Mouse (Mus musculus) gastrocnemius, adult 8-10 months (tissue): ENCODE data around the gene Rnf217. TPM values are rescaled to one million over a fixed set of nuclear protein-coding genes. Genes with fewer than 3 reads are reported as not detected.

Experiments
- DNase-seq, 2 experiments: peaks; one replicate each; pipeline ENCODE4 v3.0.0; 2022; ENCODE audit warnings: low spot score in 2 of 2
- total RNA-seq, 4 experiments: library from RNA; stranded (reverse); gene quantifications; 2 replicates each; pipeline ENCODE4 v1.2.4; 2022

Gene Rnf217
- total RNA-seq, 4 experiments from 2014 or later: 7.3 to 9.2 (median 8.7) TPM

- DNase-seq: no peak
Observed at GRCm38 (mm10) chr10:31555433-31555960, 53.5 kb downstream of the Rnf217 start.

DNA sequence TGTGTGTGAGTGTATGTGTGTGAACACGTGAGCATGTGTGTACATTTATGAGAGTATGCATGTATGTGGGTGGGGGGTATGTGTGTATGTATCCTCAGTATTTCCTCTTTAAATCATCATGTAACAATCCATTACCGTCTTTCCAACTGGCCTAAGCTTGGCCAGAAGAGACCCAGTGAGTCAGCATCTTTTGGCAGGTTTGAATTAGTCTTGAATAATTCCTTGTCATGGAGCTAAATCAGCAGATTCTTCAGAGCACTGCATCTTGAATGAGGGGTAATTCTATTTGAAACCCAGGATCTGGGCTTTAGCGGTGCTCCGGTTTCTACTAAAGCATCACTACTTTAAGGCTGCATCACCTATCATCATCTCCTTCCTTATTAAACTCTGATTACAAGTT lies 55.7 kb downstream of the Rnf217 start:
- no peak for DNase-seq

DNA sequence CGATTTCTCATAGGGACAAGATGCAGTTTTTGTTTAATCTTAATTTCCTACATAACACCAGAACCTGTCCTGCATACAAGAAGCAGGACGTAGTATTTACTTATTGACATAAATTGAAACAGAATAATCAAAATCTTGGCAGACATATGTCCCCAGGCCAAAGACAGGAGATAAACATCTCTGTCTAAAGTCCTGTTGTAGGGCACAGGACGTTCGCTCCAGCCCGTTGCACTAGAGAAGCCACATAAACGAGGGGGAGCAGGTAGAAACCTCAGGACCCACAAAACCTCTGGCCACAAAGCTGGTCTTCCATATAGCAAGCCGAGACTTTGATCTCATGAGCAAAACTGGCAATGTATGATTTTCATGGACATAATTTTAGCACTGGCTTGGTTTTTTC lies 57.1 kb downstream of the Rnf217 start:
- no peak for DNase-seq

- DNase-seq: no peak
Observed at GRCm38 (mm10) chr10:31551362-31551761, 57.6 kb downstream of the Rnf217 start.

DNA sequence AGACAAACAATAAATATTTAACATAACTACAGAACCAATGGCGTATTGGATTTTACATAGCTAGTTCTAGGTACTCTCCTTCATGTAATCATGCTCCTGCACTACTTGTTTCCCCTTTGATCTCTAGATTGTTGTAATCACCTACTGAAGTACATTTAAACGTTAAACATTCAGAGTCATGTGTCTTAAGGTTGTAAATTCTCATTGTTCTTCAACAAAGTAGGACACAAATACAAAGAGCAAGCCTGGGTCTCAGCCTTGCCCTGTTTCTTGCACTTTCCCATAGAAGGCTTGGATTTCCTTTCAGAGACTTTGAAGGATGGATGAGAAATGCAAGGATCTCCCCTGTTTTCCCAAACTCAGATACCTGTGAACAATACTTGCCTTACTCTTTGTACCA lies 61.8 kb downstream of the Rnf217 start:
- no peak for DNase-seq

DNA sequence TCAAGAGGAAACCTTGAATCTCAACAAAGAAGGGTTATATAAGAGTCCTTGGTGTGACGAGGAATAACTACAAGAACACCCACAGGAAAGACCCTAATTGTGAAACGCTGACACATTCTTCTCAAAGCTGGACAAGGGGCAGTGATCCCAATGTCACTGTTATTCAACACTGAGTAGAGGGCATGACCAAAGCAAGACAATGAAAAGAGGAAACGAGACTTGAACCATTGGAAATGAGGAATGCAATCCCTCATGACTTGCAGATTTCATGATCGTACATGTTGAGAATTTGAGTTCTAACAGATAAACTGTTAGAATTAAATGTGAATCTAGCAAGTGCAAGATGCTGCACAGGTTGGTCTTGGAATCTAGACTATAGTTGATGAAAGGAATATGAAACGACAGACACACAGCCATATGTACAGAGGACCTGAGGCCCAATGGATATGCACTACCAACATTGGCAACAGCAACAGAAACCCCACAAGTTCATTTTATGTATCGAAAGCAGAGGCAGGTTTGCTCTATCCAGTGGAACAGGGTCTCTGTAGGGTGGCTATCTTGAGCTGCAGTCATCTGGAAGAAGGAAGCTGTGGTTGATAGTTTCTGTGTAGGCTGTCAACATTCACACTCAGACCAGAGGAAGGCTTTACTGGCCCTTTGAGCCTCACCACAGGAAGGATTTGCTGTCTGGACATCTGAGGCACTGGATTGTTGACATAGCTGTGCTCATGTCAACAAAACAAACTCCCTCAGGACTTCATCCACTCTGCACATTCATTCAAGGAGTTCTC lies 64.6 kb downstream of the Rnf217 start:
- DNase-seq: no peak

DNA sequence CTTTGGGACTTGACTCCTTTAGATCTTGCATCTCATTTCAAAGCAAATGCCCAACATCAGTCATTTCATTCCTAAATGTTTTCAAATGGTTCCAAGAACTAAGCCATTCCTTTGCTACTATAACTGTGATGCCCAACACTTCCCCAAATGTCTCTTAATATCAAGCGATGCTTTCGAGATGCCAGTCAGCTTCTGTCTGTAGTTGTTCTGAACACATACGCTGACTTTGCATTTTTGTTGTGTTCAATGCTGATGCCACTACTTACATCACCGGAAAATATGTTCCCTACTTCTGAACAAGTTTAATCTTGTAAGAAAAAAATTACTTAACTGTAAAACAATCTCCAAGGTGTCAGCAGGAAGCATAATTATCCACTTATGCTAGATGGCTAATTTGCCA lies 68.5 kb downstream of the Rnf217 start:
- no peak for DNase-seq

DNA sequence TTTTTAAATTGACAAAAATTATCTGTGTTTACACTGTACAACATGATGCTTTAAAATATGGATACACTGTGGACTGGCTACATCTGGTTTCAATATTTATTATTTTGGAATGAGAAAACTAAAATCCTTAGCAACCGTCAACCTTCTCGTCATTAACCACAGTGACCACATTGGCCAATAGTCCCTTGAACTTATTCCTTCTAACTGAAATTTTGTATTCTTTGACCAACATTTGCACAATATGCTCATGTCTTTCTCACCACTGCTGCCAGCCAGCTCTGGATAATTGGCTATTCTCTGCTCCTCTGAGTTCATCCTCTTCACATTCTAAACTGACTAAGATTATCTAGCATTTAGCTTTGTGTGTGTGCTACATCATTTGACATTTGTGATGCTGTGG lies 69.6 kb downstream of the Rnf217 start:
- DNase-seq: no peak

GRCm38 (mm10) chr10:31538721-31539120 lies 70.3 kb downstream of the Rnf217 start:
- DNase-seq: no peak

- DNase-seq: no peak
Observed at GRCm38 (mm10) chr10:31538243-31538642, 70.7 kb downstream of the Rnf217 start.

DNA sequence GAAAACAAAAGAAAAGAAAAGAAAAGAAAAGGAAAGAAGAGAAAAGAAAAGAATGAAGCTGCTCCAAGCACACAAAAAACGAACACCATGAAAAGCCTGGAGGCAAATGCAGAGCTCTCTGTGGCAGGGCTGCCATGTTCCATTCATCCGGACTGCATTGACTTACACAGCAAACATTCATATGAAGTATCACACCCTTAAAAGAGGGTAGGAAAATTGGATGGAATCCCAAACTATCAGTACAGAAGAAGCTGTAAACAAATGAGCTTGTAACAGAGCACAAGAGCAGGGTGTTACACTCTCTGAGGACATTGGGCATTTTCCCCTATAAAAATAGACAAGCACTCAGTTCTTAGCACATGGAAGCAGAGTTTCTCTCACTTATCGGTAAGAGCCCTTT lies 71.8 kb downstream of the Rnf217 start:
- DNase-seq: no peak

- no peak for DNase-seq
Observed at GRCm38 (mm10) chr10:31535046-31535445, 73.9 kb downstream of the Rnf217 start.

GRCm38 (mm10) chr10:31533270-31533826 lies 75.6 kb downstream of the Rnf217 start:
- no peak for DNase-seq

DNA sequence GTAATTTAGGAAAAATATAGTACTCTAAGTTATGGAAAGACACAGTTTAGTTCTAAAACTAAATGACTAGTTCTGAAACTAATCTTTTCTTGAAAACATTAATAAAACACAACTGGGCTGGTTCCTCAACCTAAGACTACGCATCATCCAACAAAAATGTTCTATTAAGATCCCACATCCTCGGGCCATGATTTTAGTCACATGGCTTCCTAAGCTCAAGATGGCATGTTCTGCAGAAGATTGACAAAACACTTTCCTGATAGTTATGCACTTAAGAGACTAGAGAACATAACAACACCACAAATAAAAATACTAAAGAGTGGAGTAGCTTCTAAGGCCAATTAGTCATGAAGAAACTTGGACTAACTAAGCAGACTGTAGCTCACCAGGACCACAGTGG lies 76.2 kb downstream of the Rnf217 start:
- DNase-seq: no peak

DNA sequence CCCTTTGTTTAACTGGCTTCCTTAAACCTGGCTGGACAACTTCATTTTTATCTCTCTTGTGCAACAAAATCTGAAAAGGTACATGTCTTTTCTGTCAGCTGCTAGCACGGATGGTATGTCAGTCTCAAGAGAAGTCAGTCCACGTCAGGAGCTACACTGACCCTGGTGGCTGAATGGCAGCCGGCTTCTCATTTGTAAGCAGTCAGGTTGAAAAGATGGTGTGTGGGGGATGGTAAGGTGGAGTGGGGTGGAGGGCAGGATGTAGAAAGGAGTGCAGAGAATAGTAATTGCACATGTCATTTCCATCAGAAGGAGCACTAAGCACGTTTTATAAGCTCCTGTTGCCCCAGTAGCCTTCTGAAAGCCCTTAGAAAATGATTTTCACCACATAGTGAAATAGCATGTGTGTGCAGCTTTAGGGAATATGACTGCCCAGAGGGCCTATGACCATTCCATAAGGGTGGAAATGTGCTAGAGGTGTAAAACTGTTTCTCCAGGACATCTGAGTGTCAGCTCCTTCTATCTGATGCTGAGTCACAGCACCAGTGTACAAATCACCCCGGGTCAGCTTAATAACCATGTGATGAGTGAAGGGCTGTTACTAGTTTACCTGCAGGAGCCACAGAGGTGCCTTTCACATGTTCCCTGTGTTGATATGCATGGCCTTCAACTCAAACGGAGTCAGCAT lies 80.5 kb downstream of the Rnf217 start:
- no peak for DNase-seq

DNA sequence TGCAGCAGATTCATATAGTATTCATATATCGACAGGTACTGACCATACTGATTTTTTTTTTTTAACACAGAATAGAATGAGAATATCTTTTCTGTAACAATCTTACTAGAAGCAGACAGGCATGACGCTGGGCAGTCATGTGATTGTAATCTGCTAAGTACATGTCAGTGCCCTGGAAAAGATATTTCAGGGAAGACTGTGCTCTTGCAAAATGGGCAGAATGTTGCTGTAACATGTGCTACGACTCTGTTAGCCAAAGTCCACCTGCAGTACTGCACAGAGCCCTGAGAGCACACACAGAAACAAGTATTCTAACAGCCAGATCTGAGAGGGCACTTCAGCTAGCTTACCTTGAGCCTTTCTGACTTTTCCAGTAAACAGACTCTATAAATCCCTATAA lies 83.3 kb downstream of the Rnf217 start:
- DNase-seq: no peak

- DNase-seq: peak in 1 of 2 experiments; percentile 13
Observed at GRCm38 (mm10) chr10:31519420-31519819, 89.6 kb downstream of the Rnf217 start.

DNA sequence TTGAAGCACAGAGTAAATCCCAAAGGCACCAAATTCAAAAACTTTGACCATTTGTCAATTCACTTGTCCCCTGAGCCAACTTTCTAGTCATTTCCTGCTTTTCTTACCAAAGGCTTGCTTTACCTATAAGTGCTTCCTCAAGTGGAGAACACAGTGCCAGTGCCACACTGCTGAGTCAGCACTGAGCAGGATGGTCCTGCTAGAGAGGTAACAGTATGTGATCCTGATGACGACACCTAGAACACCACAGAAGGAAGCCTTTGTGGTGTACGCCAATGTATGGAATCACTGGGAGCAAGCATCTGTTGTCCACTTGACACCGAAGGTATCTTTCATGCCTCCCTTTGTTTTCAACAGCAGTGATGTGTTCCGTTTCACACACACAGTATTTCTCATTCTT lies 90.8 kb downstream of the Rnf217 start:
- DNase-seq: no peak

- DNase-seq: no peak
Observed at GRCm38 (mm10) chr10:31517192-31517591, 91.8 kb downstream of the Rnf217 start.

DNA sequence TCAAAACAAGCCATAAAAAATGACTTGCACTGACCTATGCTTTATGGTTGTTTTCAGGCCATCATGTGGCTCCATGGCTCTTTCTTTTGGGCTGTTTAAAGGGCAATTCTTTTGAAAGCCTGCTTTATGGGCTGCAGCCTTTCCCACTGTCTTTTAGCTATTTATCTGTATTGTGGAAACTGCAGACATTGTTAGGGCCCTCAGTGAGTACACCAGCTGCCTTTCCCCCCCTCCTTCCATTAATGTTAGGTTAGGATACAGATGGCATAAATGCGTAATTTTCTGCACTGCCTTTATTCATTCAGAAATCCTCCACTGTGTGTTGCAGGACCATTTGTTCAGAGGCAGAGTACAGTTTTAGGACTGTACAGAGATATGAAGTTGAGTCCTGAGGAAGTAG lies 93.1 kb downstream of the Rnf217 start:
- no peak for DNase-seq

GRCm38 (mm10) chr10:31504134-31504551 lies 104.8 kb downstream of the Rnf217 start:
- DNase-seq: no peak

GRCm38 (mm10) chr10:31503542-31504133 lies 105.3 kb downstream of the Rnf217 start:
- DNase-seq: no peak
